Mouse (Mus musculus) heart, postnatal 0 days (tissue): ENCODE results near the gene Rfxank.

Source experiments
- CTCF ChIP-seq: IDR thresholded peaks from 2 replicates; pipeline ENCODE4 v1.5.1; 2016; ENCODE audit warnings: antibody characterized with exemption, control low read depth, low read depth
- EP300 ChIP-seq: IDR thresholded peaks from 2 replicates; pipeline ENCODE4 v1.6.1; 2016; ENCODE audit warnings: antibody characterized with exemption, low read depth

DNA sequence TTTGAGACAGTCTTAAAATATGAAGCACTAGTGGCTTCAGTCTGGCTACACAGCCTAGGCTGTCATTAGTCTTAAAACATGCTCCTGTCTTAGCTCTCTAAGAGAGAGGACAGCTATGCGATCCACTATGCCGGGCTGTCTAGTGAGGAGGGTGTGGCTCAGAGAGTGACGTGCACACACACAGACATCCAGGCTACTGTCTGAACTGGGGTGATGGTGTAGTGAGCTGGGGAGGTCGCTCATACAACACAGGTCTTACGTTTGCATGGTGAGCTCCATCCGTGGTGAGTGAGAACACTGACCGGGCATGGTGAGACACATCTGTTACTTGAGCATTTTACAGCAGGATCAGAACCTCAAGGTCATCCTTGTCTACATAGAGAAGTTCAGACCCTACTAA, 32.3 kb upstream of the Rfxank start:
- TF ChIP-seq CTCF (no peak), EP300 (no peak)
